Mouse (Mus musculus): ENCODE measurements at regions not wholly inside any gene's neighbourhood (a gene's known extent, or its start where the extent isn't known, plus 50 kb on each side); places are given as distances from the start of the nearest gene placed in this dataset.

GRCm38 (mm10) chr10:30279978-30280377 lies 79.6 kb upstream of the Cenpw start:
- DNase-seq (ENCODE audit: low spot score in 2 of 2): no peak
- intact Hi-C loops (cut with DNase I): no loop called here

GRCm38 (mm10) chr10:30278987-30279386 lies 78.6 kb upstream of the Cenpw start:
- intact Hi-C loops (cut with DNase I): no loop called here
- DNase-seq (ENCODE audit: low spot score in 2 of 2): no peak

GRCm38 (mm10) chr10:30265129-30265528 lies 64.8 kb upstream of the Cenpw start:
- intact Hi-C loops (cut with DNase I): no loop called here
- no peak for DNase-seq (ENCODE audit: low spot score in 2 of 2)

- intact Hi-C loops (cut with DNase I): no loop called here
Observed at GRCm38 (mm10) chr10:30259716-30260115, 59.4 kb upstream of the Cenpw start.

GRCm38 (mm10) chr10:30257889-30258288 lies 57.5 kb upstream of the Cenpw start:
- no peak for DNase-seq (ENCODE audit: low spot score in 2 of 2)
- intact Hi-C loops (cut with DNase I): no loop called here

More at GRCm38 (mm10) chr10:30259716-30260115, 59.4 kb upstream of the Cenpw start:
- no peak for DNase-seq (ENCODE audit: low spot score in 2 of 2)
